Mouse (Mus musculus): Measurements from ENCODE around the gene Fam234b. TPM values are rescaled to one million over a fixed set of nuclear protein-coding genes. Genes with fewer than 3 reads are reported as not detected.

The Fam234b gene
- polyA plus RNA-seq, 1 experiment: 42.1 TPM

DNA sequence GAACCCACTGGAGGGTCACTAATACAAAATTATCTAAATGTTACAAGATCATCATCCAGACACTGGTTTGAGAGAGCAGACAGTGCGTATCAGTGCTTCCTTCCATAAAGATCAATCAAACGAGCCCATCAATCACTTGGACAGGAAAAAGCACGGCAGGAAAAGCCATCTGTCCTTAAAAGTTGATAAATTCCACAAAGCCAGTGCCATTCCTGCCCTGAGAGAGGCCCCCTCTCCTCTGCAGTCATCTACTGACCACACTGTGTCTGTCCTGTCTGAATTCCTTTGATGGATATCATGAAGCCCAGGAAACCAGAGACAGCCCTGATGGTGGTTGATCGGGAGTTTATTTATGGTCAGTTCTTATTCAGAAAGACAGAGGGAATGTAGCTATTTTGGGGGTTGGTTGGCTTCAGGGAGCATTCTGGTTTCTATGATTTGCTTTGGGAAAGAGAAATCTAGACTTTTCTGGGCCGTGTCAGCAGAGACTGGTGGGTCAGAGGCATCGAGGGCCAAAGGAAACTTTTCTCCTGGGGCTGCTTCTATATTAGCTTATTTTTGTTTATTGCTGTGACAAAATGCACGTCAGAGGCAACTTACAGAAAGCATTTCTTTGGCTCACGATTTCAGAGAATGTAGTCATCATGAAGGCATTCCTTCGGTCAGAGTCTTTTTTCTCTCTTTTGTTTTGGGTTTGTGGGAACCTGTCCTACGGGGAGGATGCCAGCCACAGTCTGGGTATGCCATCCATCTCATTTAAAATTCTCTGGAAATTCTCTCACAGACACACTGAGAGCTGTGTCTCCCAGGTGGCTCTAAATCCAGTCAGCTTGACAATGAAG lies 10.5 kb upstream of the Fam234b start:
- Histone ChIP-seq H3K4me3 (ENCODE audit: control insufficient read depth, insufficient read depth, low read length) (no peak overlapping the region), H3K36me3 (ENCODE audit: control insufficient read depth, insufficient read depth, low read length) (no peaks in the 10 kb centered on the region), H3K27me3 (ENCODE audit: control insufficient read depth, insufficient read depth, low read length) (no peaks in the 10 kb centered on the region), H3K4me1 (replicated peaks; ENCODE audit: control insufficient read depth, insufficient read depth, low read length) (peaks cover 12% of the 10 kb centered on the region), H3K27ac (ENCODE audit: control insufficient read depth, insufficient read depth, low read length) (no peak overlapping the region)
- DNase-seq: no peak
- TF ChIP-seq POLR2A (IDR thresholded peaks at IDR 0.05; ENCODE audit: control insufficient read depth, extremely low read depth, insufficient read depth, low read length, poor library complexity) (no peak), CTCF (IDR thresholded peaks at IDR 0.05; ENCODE audit: borderline replicate concordance, control insufficient read depth, extremely low read depth, insufficient read depth, low read length, poor library complexity) (no peak)
- WGBS: 94% methylated on average over 10 of the region's 10 CpGs

GRCm38 (mm10) chr6:135188629-135189028 lies 9.1 kb upstream of the Fam234b start:
- Histone ChIP-seq H3K36me3 (ENCODE audit: control insufficient read depth, insufficient read depth, low read length) (no peaks in the 10 kb centered on the region), H3K27ac (ENCODE audit: control insufficient read depth, insufficient read depth, low read length) (no peak overlapping the region), H3K4me3 (ENCODE audit: control insufficient read depth, insufficient read depth, low read length) (no peak overlapping the region), H3K27me3 (ENCODE audit: control insufficient read depth, insufficient read depth, low read length) (no peaks in the 10 kb centered on the region), H3K4me1 (replicated peaks; ENCODE audit: control insufficient read depth, insufficient read depth, low read length) (peaks cover 12% of the 10 kb centered on the region)
- DNase-seq: no peak
- TF ChIP-seq POLR2A (IDR thresholded peaks at IDR 0.05; ENCODE audit: control insufficient read depth, extremely low read depth, insufficient read depth, low read length, poor library complexity) (no peak), CTCF (IDR thresholded peaks at IDR 0.05; ENCODE audit: borderline replicate concordance, control insufficient read depth, extremely low read depth, insufficient read depth, low read length, poor library complexity) (no peak)
- 11% methylated on average over 4 of the region's 4 CpGs for WGBS

DNA sequence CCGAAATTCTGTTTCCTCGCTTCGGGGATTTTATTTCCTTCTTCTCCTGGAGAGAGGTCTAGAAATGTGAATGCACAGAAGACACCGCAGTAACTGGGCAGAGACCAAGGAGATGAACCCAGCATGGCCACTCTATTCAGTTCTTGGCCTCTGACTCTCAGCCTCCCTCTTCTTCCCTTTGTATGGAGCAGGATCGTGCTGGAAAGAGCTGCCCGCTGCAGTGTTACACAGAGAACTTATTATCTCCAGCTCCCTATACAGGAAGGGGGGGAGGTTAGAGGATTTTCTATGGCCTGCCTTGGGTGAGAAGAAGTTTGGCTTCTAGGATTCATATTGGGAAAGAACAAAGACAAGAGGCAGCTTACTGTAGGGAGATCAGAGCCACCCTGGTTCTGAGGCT lies 7.7 kb upstream of the Fam234b start:
- TF ChIP-seq POLR2A (IDR thresholded peaks at IDR 0.05; ENCODE audit: control insufficient read depth, extremely low read depth, insufficient read depth, low read length, poor library complexity) (no peak), CTCF (IDR thresholded peaks at IDR 0.05; ENCODE audit: borderline replicate concordance, control insufficient read depth, extremely low read depth, insufficient read depth, low read length, poor library complexity) (no peak)

GRCm38 (mm10) chr6:135191906-135192305 lies 5.9 kb upstream of the Fam234b start:
- H3K36me3 ChIP-seq (ENCODE audit: control insufficient read depth, insufficient read depth, low read length): no peaks in the 10 kb centered on the region
- no peak overlapping the region for H3K27ac ChIP-seq (ENCODE audit: control insufficient read depth, insufficient read depth, low read length)
- H3K4me1 ChIP-seq (replicated peaks; ENCODE audit: control insufficient read depth, insufficient read depth, low read length): peaks cover 12% of the 10 kb centered on the region
- no peak for DNase-seq
- no peaks in the 10 kb centered on the region for H3K27me3 ChIP-seq (ENCODE audit: control insufficient read depth, insufficient read depth, low read length)
- 97% methylated on average over 1 of the region's 1 CpGs for WGBS
- TF ChIP-seq POLR2A (IDR thresholded peaks at IDR 0.05; ENCODE audit: control insufficient read depth, extremely low read depth, insufficient read depth, low read length, poor library complexity) (no peak), CTCF (IDR thresholded peaks at IDR 0.05; ENCODE audit: borderline replicate concordance, control insufficient read depth, extremely low read depth, insufficient read depth, low read length, poor library complexity) (no peak)
- no peak overlapping the region for H3K4me3 ChIP-seq (ENCODE audit: control insufficient read depth, insufficient read depth, low read length)

More for the DNA sequence above, 7.7 kb upstream of the Fam234b start:
- H3K27me3 ChIP-seq (ENCODE audit: control insufficient read depth, insufficient read depth, low read length): no peaks in the 10 kb centered on the region
- H3K36me3 ChIP-seq (ENCODE audit: control insufficient read depth, insufficient read depth, low read length): no peaks in the 10 kb centered on the region
- no peak overlapping the region for H3K4me3 ChIP-seq (ENCODE audit: control insufficient read depth, insufficient read depth, low read length)
- H3K27ac ChIP-seq (ENCODE audit: control insufficient read depth, insufficient read depth, low read length): no peak overlapping the region
- 93% methylated on average over 6 of the region's 6 CpGs for WGBS
- no peak for DNase-seq
- H3K4me1 ChIP-seq (replicated peaks; ENCODE audit: control insufficient read depth, insufficient read depth, low read length): peaks cover 12% of the 10 kb centered on the region

DNA sequence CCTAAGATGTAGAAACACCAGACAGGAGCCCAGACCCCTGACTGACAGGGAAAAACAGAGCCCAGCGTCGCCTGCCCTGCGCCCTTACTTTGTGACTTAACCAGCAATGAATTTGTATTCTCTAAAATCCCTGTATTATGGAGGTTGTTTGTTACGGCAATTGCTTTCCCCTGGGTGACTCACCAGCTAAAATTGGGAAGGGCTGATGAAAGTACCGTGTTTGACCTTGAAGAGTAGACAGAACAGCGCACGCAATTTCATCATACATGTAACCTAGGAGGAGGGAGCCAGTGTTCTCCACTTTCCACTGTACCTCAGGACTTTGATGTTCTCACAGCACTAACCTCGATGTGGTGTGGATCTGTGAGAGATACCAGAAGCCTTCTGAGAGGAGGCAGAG lies 4.8 kb upstream of the Fam234b start:
- DNase-seq: no peak
- WGBS: 84% methylated on average over 8 of the region's 8 CpGs
- TF ChIP-seq POLR2A (IDR thresholded peaks at IDR 0.05; ENCODE audit: control insufficient read depth, extremely low read depth, insufficient read depth, low read length, poor library complexity): no peak
- TF ChIP-seq CTCF (IDR thresholded peaks at IDR 0.05; ENCODE audit: borderline replicate concordance, control insufficient read depth, extremely low read depth, insufficient read depth, low read length, poor library complexity): no peak
- H3K36me3 ChIP-seq (ENCODE audit: control insufficient read depth, insufficient read depth, low read length): no peaks in the 10 kb centered on the region
- H3K4me1 ChIP-seq (replicated peaks; ENCODE audit: control insufficient read depth, insufficient read depth, low read length): peaks cover 16% of the 10 kb centered on the region
- no peaks in the 10 kb centered on the region for H3K27me3 ChIP-seq (ENCODE audit: control insufficient read depth, insufficient read depth, low read length)
- peak overlapping the region; percentile 10; the same call in 1 of the 2 replicates for H3K27ac ChIP-seq (ENCODE audit: control insufficient read depth, insufficient read depth, low read length)
- no peak overlapping the region for H3K4me3 ChIP-seq (ENCODE audit: control insufficient read depth, insufficient read depth, low read length)

GRCm38 (mm10) chr6:135193733-135194132 lies 4.0 kb upstream of the Fam234b start:
- DNase-seq: no peak
- Histone ChIP-seq H3K27me3 (ENCODE audit: control insufficient read depth, insufficient read depth, low read length) (no peaks in the 10 kb centered on the region), H3K4me3 (ENCODE audit: control insufficient read depth, insufficient read depth, low read length) (no peak overlapping the region), H3K4me1 (replicated peaks; ENCODE audit: control insufficient read depth, insufficient read depth, low read length) (peaks cover 14% of the 10 kb centered on the region), H3K36me3 (ENCODE audit: control insufficient read depth, insufficient read depth, low read length) (no peaks in the 10 kb centered on the region), H3K27ac (ENCODE audit: control insufficient read depth, insufficient read depth, low read length) (no peak overlapping the region)
- WGBS: 94% methylated on average over 4 of the region's 4 CpGs
- TF ChIP-seq CTCF (IDR thresholded peaks at IDR 0.05; ENCODE audit: borderline replicate concordance, control insufficient read depth, extremely low read depth, insufficient read depth, low read length, poor library complexity): no peak
- no peak for TF ChIP-seq POLR2A (IDR thresholded peaks at IDR 0.05; ENCODE audit: control insufficient read depth, extremely low read depth, insufficient read depth, low read length, poor library complexity)

All from thymus, adult 2 months (tissue).